Mouse (Mus musculus) lung, embryonic 15.5 days (tissue): ENCODE results near the gene Agpat1. TPM values are rescaled to one million over a fixed set of nuclear protein-coding genes. Genes with fewer than 3 reads are reported as not detected.

ENCODE experiments used
- ATAC-seq: fragments of 200-750 bp; cut with Nextera tagmentation; 2 replicates; pipeline ENCODE4 v1.8.0; 2017; ENCODE audit warnings: moderate number of reproducible peaks, borderline replicate concordance; ENCODE audit not compliant: low FRiP score, low TSS enrichment; ENCODE audit errors: extremely low read depth
- H3K27ac ChIP-seq: fragments of 300-500 bp; sonication (generic); 2 replicates; pipeline ENCODE4 v1.5.1; 2015; ENCODE audit warnings: moderate library complexity, mild to moderate bottlenecking, inconsistent platforms
- H3K27me3 ChIP-seq: fragments of 300-500 bp; sonication (generic); 2 replicates; pipeline ENCODE4 v1.6.1; 2015; ENCODE audit warnings: inconsistent platforms
- H3K36me3 ChIP-seq: fragments of 300-500 bp; sonication (generic); 2 replicates; pipeline ENCODE4 v1.6.1; 2015; ENCODE audit warnings: inconsistent platforms
- H3K4me1 ChIP-seq: fragments of 300-500 bp; sonication (generic); 2 replicates; pipeline ENCODE4 v1.6.1; 2015; ENCODE audit warnings: inconsistent platforms
- H3K4me2 ChIP-seq: fragments of 300-500 bp; sonication (generic); 2 replicates; pipeline ENCODE4 v1.6.1; 2015; ENCODE audit warnings: inconsistent platforms, mild to moderate bottlenecking, moderate library complexity
- H3K4me3 ChIP-seq: fragments of 300-500 bp; sonication (generic); 2 replicates; pipeline ENCODE4 v1.5.1; 2015; ENCODE audit warnings: mild to moderate bottlenecking, inconsistent platforms
- H3K9ac ChIP-seq: fragments of 300-500 bp; sonication (generic); 2 replicates; pipeline ENCODE4 v1.6.1; 2015; ENCODE audit warnings: inconsistent platforms
- H3K9me3 ChIP-seq: fragments of 300-500 bp; sonication (generic); 2 replicates; pipeline ENCODE4 v1.6.1; 2016; ENCODE audit warnings: inconsistent platforms
- WGBS: fragments of 180-500 bp; shearing (Covaris S2); methylation state at CpG from one replicate; pipeline ENCODE4 v1.1.7; 2015; 5-methylcytosine and 5-hydroxymethylcytosine counted together
- polyA plus RNA-seq: library from polyadenylated mRNA; unstranded; fragments of >200 nt; fragmentation: Nextera tagmentation; extraction: Ambion mirVana; gene quantifications from 2 replicates; pipeline ENCODE4 v1.2.1, GENCODE M21; 2015

Agpat1 gene
- polyA plus RNA-seq, 1 experiment from 2014 or later = 51.9 TPM

- Histone ChIP-seq H3K27ac (no peak overlapping the region), H3K27me3 (no peaks in the 10 kb centered on the region), H3K36me3 (peaks cover 46% of the 10 kb centered on the region), H3K9ac (no peak overlapping the region), H3K4me1 (peaks cover 39% of the 10 kb centered on the region), H3K4me3 (no peak overlapping the region), H3K4me2 (no peak overlapping the region), H3K9me3 (no peaks in the 10 kb centered on the region)
- 86% methylated on average over 14 of the region's 14 CpGs for WGBS
- ATAC-seq = no peak
Observed at GRCm38 (mm10) chr17:34650781-34651180, 46.7 kb downstream of the Agpat1 start.

GRCm38 (mm10) chr17:34651507-34652221 is 47.6 kb downstream of the Agpat1 start:
- no peaks in the 10 kb centered on the region for H3K27me3 ChIP-seq
- WGBS = 49% methylated on average over 19 of the region's 19 CpGs
- ATAC-seq = no peak
- H3K9me3 ChIP-seq = no peaks in the 10 kb centered on the region
- no peak overlapping the region for H3K4me2 ChIP-seq
- no peak overlapping the region for H3K27ac ChIP-seq
- peaks cover 38% of the 10 kb centered on the region for H3K4me1 ChIP-seq
- peaks cover 45% of the 10 kb centered on the region for H3K36me3 ChIP-seq
- H3K4me3 ChIP-seq = no peak overlapping the region
- no peak overlapping the region for H3K9ac ChIP-seq

GRCm38 (mm10) chr17:34652546-34652945 is 48.5 kb downstream of the Agpat1 start:
- Histone ChIP-seq H3K4me1 (peaks cover 37% of the 10 kb centered on the region), H3K36me3 (peaks cover 45% of the 10 kb centered on the region), H3K9me3 (no peaks in the 10 kb centered on the region), H3K9ac (no peak overlapping the region), H3K27ac (no peak overlapping the region), H3K4me2 (no peak overlapping the region), H3K4me3 (no peak overlapping the region), H3K27me3 (no peaks in the 10 kb centered on the region)
- ATAC-seq = no peak
- 87% methylated on average over 10 of the region's 10 CpGs for WGBS

GRCm38 (mm10) chr17:34652985-34653384 is 48.9 kb downstream of the Agpat1 start:
- Histone ChIP-seq H3K4me2 (no peak overlapping the region), H3K27ac (no peak overlapping the region), H3K9ac (no peak overlapping the region), H3K9me3 (no peaks in the 10 kb centered on the region), H3K4me3 (no peak overlapping the region), H3K27me3 (no peaks in the 10 kb centered on the region; the same call in 1 of the 2 replicates), H3K4me1 (peaks cover 33% of the 10 kb centered on the region), H3K36me3 (peaks cover 45% of the 10 kb centered on the region)
- no peak for ATAC-seq
- 90% methylated on average over 8 of the region's 8 CpGs for WGBS

GRCm38 (mm10) chr17:34653746-34654285 is 49.8 kb downstream of the Agpat1 start:
- Histone ChIP-seq H3K4me2 (no peak overlapping the region), H3K4me1 (peaks cover 27% of the 10 kb centered on the region), H3K27me3 (peaks cover 4% of the 10 kb centered on the region; the same call in 1 of the 2 replicates), H3K4me3 (no peak overlapping the region), H3K27ac (no peak overlapping the region), H3K9me3 (no peaks in the 10 kb centered on the region), H3K9ac (no peak overlapping the region), H3K36me3 (peaks cover 45% of the 10 kb centered on the region)
- WGBS = 63% methylated on average over 9 of the region's 9 CpGs
- ATAC-seq = no peak

- H3K36me3 ChIP-seq = peaks cover 41% of the 10 kb centered on the region
- no peak overlapping the region for H3K4me3 ChIP-seq
- WGBS = 91% methylated on average over 13 of the region's 13 CpGs
- no peak overlapping the region for H3K9ac ChIP-seq
- no peak overlapping the region; the same call in 1 of the 2 replicates for H3K27ac ChIP-seq
- ATAC-seq = no peak
- H3K27me3 ChIP-seq = peaks cover 10% of the 10 kb centered on the region
- no peaks in the 10 kb centered on the region for H3K9me3 ChIP-seq
- H3K4me1 ChIP-seq = peaks cover 27% of the 10 kb centered on the region
- no peak overlapping the region for H3K4me2 ChIP-seq
Observed at GRCm38 (mm10) chr17:34654392-34654791, 50.3 kb downstream of the Agpat1 start.

GRCm38 (mm10) chr17:34655160-34655559 is 51.1 kb downstream of the Agpat1 start:
- peak; percentile 17; the same call in 1 of the 2 replicates for ATAC-seq
- H3K36me3 ChIP-seq = peaks cover 33% of the 10 kb centered on the region
- H3K4me1 ChIP-seq = peaks cover 27% of the 10 kb centered on the region
- no peak overlapping the region for H3K9ac ChIP-seq
- 34% methylated on average over 7 of the region's 7 CpGs for WGBS
- H3K4me2 ChIP-seq = no peak overlapping the region
- H3K4me3 ChIP-seq = no peak overlapping the region
- H3K9me3 ChIP-seq = no peaks in the 10 kb centered on the region
- peaks cover 18% of the 10 kb centered on the region for H3K27me3 ChIP-seq
- H3K27ac ChIP-seq = peak overlapping the region; percentile 49

- Histone ChIP-seq H3K4me3 (no peak overlapping the region), H3K36me3 (peaks cover 30% of the 10 kb centered on the region), H3K27ac (peak overlapping the region; percentile 49), H3K4me1 (peaks cover 27% of the 10 kb centered on the region), H3K9ac (no peak overlapping the region), H3K4me2 (no peak overlapping the region), H3K9me3 (no peaks in the 10 kb centered on the region), H3K27me3 (peaks cover 22% of the 10 kb centered on the region)
- ATAC-seq = peak; percentile 87
- 22% methylated on average over 4 of the region's 4 CpGs for WGBS
Observed at GRCm38 (mm10) chr17:34655581-34655991, 51.5 kb downstream of the Agpat1 start.

- 46% methylated on average over 8 of the region's 8 CpGs for WGBS
- Histone ChIP-seq H3K9ac (no peak overlapping the region), H3K9me3 (no peaks in the 10 kb centered on the region), H3K27ac (no peak overlapping the region), H3K4me2 (no peak overlapping the region), H3K36me3 (peaks cover 21% of the 10 kb centered on the region), H3K27me3 (peaks cover 31% of the 10 kb centered on the region), H3K4me1 (peaks cover 38% of the 10 kb centered on the region), H3K4me3 (no peak overlapping the region)
- ATAC-seq = no peak
Observed at GRCm38 (mm10) chr17:34656666-34657065, 52.6 kb downstream of the Agpat1 start.

- no peak overlapping the region for H3K27ac ChIP-seq
- WGBS = 35% methylated on average over 2 of the region's 2 CpGs
- no peak overlapping the region for H3K9ac ChIP-seq
- no peak overlapping the region for H3K4me2 ChIP-seq
- no peak for ATAC-seq
- no peaks in the 10 kb centered on the region for H3K9me3 ChIP-seq
- no peak overlapping the region for H3K4me3 ChIP-seq
- peaks cover 39% of the 10 kb centered on the region for H3K4me1 ChIP-seq
- peaks cover 15% of the 10 kb centered on the region for H3K36me3 ChIP-seq
- H3K27me3 ChIP-seq = peaks cover 31% of the 10 kb centered on the region
Observed at GRCm38 (mm10) chr17:34657271-34657670, 53.2 kb downstream of the Agpat1 start.

GRCm38 (mm10) chr17:34658145-34658544 is 54.1 kb downstream of the Agpat1 start:
- peaks cover 39% of the 10 kb centered on the region for H3K4me1 ChIP-seq
- 64% methylated on average over 2 of the region's 2 CpGs for WGBS

GRCm38 (mm10) chr17:34658591-34658990 is 54.5 kb downstream of the Agpat1 start:
- Histone ChIP-seq H3K9ac (no peak overlapping the region), H3K4me3 (no peak overlapping the region)

More at GRCm38 (mm10) chr17:34658145-34658544, 54.1 kb downstream of the Agpat1 start:
- Histone ChIP-seq H3K4me3 (no peak overlapping the region), H3K9me3 (no peaks in the 10 kb centered on the region), H3K36me3 (peaks cover 7% of the 10 kb centered on the region), H3K4me2 (no peak overlapping the region), H3K9ac (no peak overlapping the region), H3K27me3 (peaks cover 39% of the 10 kb centered on the region), H3K27ac (no peak overlapping the region)
- no peak for ATAC-seq

More at GRCm38 (mm10) chr17:34658591-34658990, 54.5 kb downstream of the Agpat1 start:
- Histone ChIP-seq H3K9me3 (no peaks in the 10 kb centered on the region), H3K27me3 (peaks cover 42% of the 10 kb centered on the region), H3K36me3 (0 out of 2 replicates have a peak, but pooled peaks cover 3% of the 10 kb centered on the region), H3K27ac (no peak overlapping the region), H3K4me1 (peaks cover 39% of the 10 kb centered on the region), H3K4me2 (no peak overlapping the region)
- WGBS = 77% methylated on average over 3 of the region's 3 CpGs
- no peak for ATAC-seq
